Mouse (Mus musculus): ENCODE measurements around the gene Zfyve9. TPM values are rescaled to one million over a fixed set of nuclear protein-coding genes. Genes with fewer than 3 reads are reported as not detected.

Gene Zfyve9
- polyA plus RNA-seq (2012; rRNA removed; ENCODE audit: low replicate concordance), result 3.3 and 6.3 TPM in 2 replicates

DNA sequence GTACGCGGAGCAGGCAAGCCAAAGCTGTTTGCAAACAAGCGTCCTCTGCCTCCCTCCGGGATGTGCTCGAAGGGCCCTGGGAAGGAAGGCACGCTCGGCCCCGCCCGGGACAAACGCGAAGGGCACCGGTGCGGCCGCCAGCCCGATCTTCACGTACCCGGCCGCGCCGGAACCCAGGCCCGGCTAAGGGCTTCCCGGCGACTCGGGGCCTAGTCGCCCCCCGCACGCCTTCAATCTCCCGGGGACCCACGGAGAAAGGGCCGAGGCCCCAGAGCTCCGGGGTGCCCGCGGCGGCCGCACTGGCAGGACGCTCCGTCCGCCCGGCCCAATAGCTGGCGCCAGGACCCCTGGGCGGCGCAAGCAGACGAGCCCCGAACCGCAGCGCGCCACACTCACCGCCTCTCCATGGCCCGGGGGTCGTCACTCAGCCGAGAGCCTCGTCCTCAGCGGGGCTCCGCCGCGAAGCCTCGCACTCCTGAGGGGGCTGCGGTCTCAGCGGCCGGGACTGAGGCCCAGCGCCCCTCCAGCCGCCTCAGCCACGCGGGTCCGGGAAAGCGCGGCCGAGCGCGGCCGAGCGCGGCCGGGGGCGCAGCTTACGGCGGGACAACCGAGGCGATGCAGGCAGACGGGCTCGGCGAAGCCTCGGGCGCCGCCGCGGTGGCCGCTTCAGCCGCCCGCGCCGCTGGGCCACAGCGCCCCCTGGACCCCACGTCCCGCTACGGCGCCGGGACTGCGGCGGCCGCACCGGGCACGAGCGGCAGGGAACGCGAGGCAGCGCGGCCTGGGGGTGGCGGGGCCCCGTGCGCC lies at the start of gene Zfyve9:
Gene Zfyve9 (minus strand): TSS at position 742 of the 807 bp plus-strand sequence.

DNA sequence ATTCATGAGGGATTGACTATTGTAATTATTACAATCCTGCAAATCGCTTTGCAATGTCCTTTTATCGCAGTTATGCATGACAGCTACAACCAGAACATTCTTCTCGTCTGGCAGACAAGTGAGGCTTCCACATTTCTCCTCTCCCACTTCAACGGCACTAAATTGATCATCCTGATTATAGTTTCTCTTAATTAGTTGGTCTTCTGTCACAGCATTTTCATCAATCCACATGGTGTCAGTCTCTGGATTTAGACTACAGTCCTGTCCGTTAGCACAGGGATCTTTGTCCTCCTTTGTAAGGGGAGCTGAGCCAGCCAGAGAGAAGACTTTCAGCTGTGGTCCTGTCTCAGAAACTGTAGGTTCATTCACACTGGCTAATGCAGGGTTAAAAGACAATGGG lies 61.2 kb downstream of the Zfyve9 start, which contains the start of gene 3110021N24Rik:
Gene 3110021N24Rik (plus strand): TSS at position 301 of the 400 bp plus-strand sequence.

DNA sequence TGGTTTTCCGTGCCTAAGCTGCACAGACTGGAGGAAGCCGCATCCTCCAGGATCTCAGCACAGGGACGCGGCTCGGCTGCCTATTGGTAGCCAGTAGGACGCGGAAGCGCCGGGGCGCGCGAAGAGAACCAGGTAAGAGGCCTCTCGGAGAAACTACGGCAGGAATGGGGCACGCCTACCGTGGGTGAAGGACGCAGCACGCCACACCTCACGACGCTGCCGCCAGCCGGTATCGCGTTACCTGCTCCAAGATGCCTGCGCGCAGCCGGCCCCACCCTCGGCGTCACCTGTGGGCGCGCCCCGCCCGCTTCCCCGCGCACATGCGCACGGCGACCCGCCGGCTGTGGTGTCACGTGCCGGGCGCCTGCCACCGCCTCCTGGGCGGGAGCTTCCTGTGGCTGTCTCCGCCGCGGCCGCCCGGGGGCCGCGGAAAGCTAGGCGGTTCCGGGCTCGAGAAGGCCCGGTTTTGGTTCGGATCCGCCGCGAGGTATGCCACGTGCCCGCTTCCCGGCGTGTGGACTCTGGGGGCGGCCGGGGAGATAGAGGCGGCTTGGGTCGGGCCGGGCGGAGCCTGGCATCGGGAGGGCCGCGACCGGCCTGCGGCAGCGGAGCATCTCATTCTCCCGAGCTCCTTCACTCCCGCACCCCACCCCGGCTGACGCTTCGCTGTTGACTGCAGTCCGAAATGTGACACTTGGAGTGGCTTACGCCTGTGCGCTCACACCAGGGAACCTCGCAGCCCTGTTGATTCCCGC lies 160.8 kb downstream of the Zfyve9 start, which contains the start of gene Cc2d1b:
Gene Cc2d1b (plus strand): TSS at position 354 of the 755 bp plus-strand sequence.

Other genes starting within 250 kb of the Zfyve9 start
- gene Prpf38a, start 201.5 kb downstream of the Zfyve9 start, polyA plus RNA-seq (2012; rRNA removed; ENCODE audit: low replicate concordance), result 2.0 and 4.0 TPM in 2 replicates
- gene Orc1, start 201.4 kb downstream of the Zfyve9 start, polyA plus RNA-seq (2012; rRNA removed; ENCODE audit: low replicate concordance), result 0.11 and 0.17 TPM in 2 replicates
- gene Cc2d1b, start 160.9 kb downstream of the Zfyve9 start, polyA plus RNA-seq (2012; rRNA removed; ENCODE audit: low replicate concordance), result 30.7 and 34.0 TPM in 2 replicates
- 0.11 TPM in 1 of 2 replicates, not detected in the other for gene 3110021N24Rik, start 61.1 kb downstream of the Zfyve9 start, polyA plus RNA-seq (2012; rRNA removed; ENCODE audit: low replicate concordance)
- 9.9 and 18.9 TPM in 2 replicates for gene Btf3l4, start 52.8 kb upstream of the Zfyve9 start, polyA plus RNA-seq (2012; rRNA removed; ENCODE audit: low replicate concordance)
- gene Txndc12, start 53.8 kb upstream of the Zfyve9 start, polyA plus RNA-seq (2012; rRNA removed; ENCODE audit: low replicate concordance), result 9.5 and 16.8 TPM in 2 replicates
- gene Kti12, start 67.0 kb upstream of the Zfyve9 start, polyA plus RNA-seq (2012; rRNA removed; ENCODE audit: low replicate concordance), result 31.3 and 49.9 TPM in 2 replicates
- 0.13 and 0.22 TPM in 2 replicates for gene A730015C16Rik, start 67.8 kb upstream of the Zfyve9 start, polyA plus RNA-seq (2012; rRNA removed; ENCODE audit: low replicate concordance)
- 0.88 and 1.2 TPM in 2 replicates for gene Rab3b, start 98.3 kb upstream of the Zfyve9 start, polyA plus RNA-seq (2012; rRNA removed; ENCODE audit: low replicate concordance)
- gene Nrd1, start 219.9 kb upstream of the Zfyve9 start, polyA plus RNA-seq (2012; rRNA removed; ENCODE audit: low replicate concordance), result 17.4 and 60.1 TPM in 2 replicates

Measured in mammary gland, adult 2 months (tissue).